Mouse (Mus musculus) thymus, postnatal 4 days (tissue): ENCODE results near the gene Nrtn.

Source experiments
- DNase-seq: peaks from one replicate; pipeline ENCODE4 v3.0.0; 2021

Nrtn gene

DNA sequence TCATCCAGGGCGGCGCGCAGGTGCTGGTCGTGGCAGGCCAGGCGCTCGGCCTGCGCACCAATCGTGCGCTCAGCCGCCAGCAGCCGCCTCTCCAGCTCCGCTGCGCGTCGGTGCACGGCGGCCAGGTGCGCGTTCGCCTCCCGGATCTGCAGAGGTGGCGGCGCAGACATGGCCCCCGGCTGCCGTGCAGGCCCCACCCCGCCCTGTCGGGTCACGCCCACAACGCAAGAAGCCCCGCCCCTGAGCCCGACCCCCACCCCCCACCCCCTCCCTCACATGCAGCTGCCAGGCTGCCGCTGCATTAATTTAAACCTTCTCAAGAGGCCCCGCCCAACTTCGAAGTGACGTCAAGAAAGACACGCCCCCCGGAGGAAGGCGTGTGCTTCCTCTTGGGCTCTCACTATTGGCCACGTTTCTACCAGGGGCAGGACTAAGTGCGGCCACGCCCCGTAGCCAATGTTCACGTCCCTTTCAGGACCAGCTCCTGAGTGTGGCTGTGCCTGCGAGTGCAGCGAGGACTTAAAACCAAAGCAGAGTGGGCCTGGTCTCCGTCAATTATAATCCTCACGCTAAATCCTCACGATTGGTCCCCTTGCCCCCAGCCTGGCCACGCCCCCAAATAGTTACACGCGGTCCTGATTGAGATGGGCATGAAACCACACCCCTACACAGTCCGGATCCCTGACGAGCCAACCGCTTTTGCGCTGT is 40.5 kb downstream of the Nrtn start:
- DNase-seq: peak; percentile 99

DNA sequence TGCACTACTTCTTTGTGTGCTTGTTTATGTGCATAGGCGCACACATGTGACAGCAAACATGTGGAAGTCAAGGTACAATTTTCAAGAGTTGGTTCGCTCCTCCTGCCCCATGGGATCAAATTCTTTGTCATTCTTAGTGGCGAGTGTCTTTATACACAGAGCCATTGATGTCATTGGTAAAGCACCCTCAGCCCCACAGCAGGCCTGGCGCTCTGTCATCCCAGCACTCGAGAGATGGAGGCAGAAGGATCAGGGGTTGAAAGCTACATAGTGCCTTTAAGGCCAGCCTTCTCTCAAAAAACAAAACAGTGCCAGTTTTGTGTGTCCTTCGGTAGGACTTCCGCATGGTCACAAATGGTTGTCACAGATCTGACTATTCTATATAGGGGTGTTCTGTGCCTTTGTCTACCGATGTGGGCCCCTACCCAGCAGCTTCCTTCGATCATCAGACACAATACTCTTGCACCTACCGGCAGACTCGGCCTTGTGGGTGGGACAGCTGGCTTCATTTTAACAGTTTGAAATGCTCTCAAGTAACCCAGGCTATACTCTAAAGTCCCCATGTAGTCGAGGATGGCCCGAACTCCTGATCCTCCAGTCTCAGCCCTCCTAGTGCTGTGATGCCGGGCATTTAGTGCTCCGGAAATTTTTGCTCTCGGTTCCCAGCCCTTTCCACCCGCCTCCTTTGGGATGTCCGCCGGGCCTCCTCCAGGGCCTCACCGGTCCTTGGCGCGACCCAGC is 41.2 kb downstream of the Nrtn start:
- DNase-seq: no peak

DNA sequence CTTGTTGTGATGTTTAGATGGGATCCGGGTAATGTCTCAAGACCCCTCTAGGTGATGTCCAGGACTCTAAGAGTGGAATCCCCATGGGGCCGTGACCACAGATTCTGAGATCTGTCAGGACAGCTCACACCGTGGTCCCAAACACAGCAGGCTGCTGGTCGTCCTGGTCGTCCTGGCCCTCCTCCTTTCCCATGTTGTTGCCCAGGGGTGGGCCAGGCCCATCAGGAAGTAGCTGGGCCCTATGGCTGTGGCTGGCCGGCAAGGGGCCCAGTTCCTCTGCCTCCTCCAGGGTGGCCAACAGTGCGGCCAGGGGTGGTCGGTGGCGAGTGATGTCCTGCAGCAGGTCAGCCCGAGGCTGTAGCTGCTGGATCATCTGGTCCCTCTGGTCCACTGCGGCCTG is 42.0 kb downstream of the Nrtn start:
- DNase-seq: peak; percentile 30

DNA sequence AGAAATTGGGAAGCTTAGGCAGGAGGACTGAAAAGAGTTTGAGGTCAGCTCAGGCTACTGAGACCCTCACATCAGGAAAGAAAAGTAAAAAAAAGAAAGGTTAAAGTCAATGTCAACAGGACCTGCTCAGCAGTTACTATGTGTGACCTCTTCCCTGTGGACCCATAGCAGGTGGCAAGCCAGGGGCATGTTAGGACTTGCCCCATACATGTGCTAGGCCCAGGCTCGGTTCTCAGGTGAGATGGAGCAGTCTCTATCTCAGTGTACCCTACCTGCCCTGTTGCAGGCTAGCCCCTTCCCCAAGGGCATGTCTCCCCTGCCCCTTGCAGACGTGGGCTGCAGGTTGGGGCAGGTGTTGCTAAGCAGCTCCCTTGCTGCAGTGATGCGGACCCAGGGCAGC is 47.6 kb downstream of the Nrtn start:
- no peak for DNase-seq

DNA sequence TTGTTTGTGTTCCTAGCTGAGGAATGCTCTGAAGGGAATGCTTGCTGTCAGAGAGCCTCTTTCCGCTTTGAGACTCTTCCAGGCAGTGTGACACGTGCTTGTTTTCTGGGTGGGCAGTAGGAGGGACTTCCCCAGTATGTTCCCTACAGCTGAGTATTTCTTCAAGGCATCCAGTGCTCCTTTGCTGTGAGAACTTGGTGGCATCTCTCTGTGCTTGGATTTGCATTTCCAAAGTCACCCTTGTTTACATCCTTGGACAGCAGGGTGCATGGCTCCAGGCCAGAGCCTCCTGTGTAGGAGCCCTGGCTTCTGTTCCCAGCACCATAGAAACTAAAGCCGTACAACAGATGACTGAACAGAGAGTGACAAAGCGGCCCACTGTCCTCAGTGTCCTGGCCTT is 48.6 kb downstream of the Nrtn start:
- no peak for DNase-seq

DNA sequence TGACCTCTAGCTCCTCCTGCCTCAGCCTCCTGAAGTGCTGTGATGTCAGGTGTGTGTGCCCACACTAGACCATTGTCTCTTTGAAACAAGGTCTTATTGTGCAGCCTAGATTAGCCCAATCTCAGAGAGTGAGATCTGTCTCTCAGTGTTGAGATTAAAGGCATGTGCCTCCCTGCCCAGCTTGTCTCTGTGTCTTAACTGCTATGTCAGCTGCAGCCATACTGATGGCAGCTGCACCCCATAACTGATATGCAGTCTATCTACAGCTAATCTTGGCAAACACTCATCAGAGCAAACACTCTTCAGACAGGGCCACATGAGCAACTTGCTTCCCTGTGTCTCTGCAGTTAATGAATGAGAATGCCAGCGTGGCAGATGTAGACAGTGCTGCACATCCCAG is 50.8 kb downstream of the Nrtn start:
- DNase-seq: no peak

DNA sequence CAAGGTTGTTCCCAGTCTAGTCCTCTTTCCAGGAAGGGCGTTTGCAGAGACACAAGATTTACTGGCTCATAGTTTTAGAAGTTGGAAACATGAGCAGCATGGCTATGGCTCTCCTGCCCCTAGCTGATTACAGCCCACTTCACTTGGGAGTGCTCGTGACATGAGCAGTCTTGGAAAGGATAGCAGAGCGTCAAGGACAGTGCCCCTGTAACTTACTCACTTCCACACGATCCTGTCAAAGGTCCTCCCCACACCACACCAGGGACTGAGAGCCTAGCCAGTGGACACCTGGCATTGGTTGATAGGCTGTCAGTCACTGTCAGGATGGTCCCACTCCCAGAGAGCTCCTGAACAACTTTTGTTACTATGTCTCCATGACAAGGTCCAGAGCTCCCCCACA is 54.3 kb downstream of the Nrtn start:
- no peak for DNase-seq
